Mouse (Mus musculus) midbrain, embryonic 12.5 days (tissue): ENCODE measurements at regions not wholly inside any gene's neighbourhood (a gene's known extent, or its start where the extent isn't known, plus 50 kb on each side); places are given as distances from the start of the nearest gene placed in this dataset.

Experiments
- ATAC-seq: fragments of 200-750 bp; cut with Nextera tagmentation; 2 replicates; pipeline ENCODE4 v1.8.0; 2017; ENCODE audit warnings: low read depth, moderate TSS enrichment, moderate library complexity; ENCODE audit not compliant: low FRiP score
- H3K27ac ChIP-seq: fragments of 300-500 bp; sonication (generic); replicated peaks from 2 replicates; pipeline ENCODE4 v1.5.1; 2016; ENCODE audit warnings: mild to moderate bottlenecking
- H3K27me3 ChIP-seq: fragments of 300-500 bp; sonication (generic); 2 replicates; pipeline ENCODE4 v1.6.1; 2016; ENCODE audit warnings: mild to moderate bottlenecking
- H3K36me3 ChIP-seq: fragments of 300-500 bp; sonication (generic); 2 replicates; pipeline ENCODE4 v1.6.1; 2016
- H3K4me1 ChIP-seq: fragments of 300-500 bp; sonication (generic); 2 replicates; pipeline ENCODE4 v1.6.1; 2016
- H3K4me2 ChIP-seq: fragments of 300-500 bp; sonication (generic); replicated peaks from 2 replicates; pipeline ENCODE4 v1.6.1; 2016; ENCODE audit warnings: mild to moderate bottlenecking, moderate library complexity
- H3K4me3 ChIP-seq: fragments of 300-500 bp; sonication (generic); 2 replicates; pipeline ENCODE4 v1.5.1; 2016; ENCODE audit warnings: mild to moderate bottlenecking
- H3K9ac ChIP-seq: fragments of 300-500 bp; sonication (generic); replicated peaks from 2 replicates; pipeline ENCODE4 v1.6.1; 2016; ENCODE audit warnings: mild to moderate bottlenecking, moderate library complexity
- H3K9me3 ChIP-seq: fragments of 300-500 bp; sonication (generic); 2 replicates; pipeline ENCODE4 v1.6.1; 2016; ENCODE audit warnings: mild to moderate bottlenecking
- WGBS: fragments of 180-500 bp; shearing (Covaris S2); methylation state at CpG from one replicate; pipeline ENCODE4 v1.1.7; 2016; 5-methylcytosine and 5-hydroxymethylcytosine counted together

GRCm38 (mm10) chr6:143499259-143500043 lies 332.4 kb downstream of the Etnk1 start:
- Histone ChIP-seq H3K4me2 (no peak overlapping the region), H3K27ac (no peak overlapping the region), H3K4me1 (0 out of 2 replicates have a peak, but pooled peaks cover 3% of the 10 kb centered on the region), H3K36me3 (no peaks in the 10 kb centered on the region), H3K9ac (no peak overlapping the region), H3K4me3 (no peak overlapping the region), H3K27me3 (no peaks in the 10 kb centered on the region), H3K9me3 (no peaks in the 10 kb centered on the region)
- WGBS = 87% methylated on average over 19 of the region's 19 CpGs
- no peak for ATAC-seq

- Histone ChIP-seq H3K9me3 (no peaks in the 10 kb centered on the region), H3K4me3 (no peak overlapping the region), H3K4me1 (0 out of 2 replicates have a peak, but pooled peaks cover 3% of the 10 kb centered on the region), H3K4me2 (no peak overlapping the region), H3K36me3 (no peaks in the 10 kb centered on the region), H3K9ac (no peak overlapping the region), H3K27ac (no peak overlapping the region), H3K27me3 (no peaks in the 10 kb centered on the region)
- 72% methylated on average over 8 of the region's 8 CpGs for WGBS
- no peak for ATAC-seq
These were observed 335.8 kb downstream of the Etnk1 start for GRCm38 (mm10) chr6:143502803-143503202.

GRCm38 (mm10) chr6:143503953-143504352 lies 336.9 kb downstream of the Etnk1 start:
- Histone ChIP-seq H3K27me3 (no peaks in the 10 kb centered on the region), H3K4me2 (no peak overlapping the region), H3K4me3 (no peak overlapping the region), H3K9me3 (no peaks in the 10 kb centered on the region), H3K4me1 (0 out of 2 replicates have a peak, but pooled peaks cover 3% of the 10 kb centered on the region), H3K9ac (no peak overlapping the region), H3K36me3 (no peaks in the 10 kb centered on the region), H3K27ac (no peak overlapping the region)
- no peak for ATAC-seq
- WGBS = 91% methylated on average over 4 of the region's 4 CpGs

GRCm38 (mm10) chr6:143513459-143513858 lies 346.4 kb downstream of the Etnk1 start:
- no peaks in the 10 kb centered on the region for H3K4me1 ChIP-seq
- 0 out of 2 replicates have a peak, but pooled peaks cover 4% of the 10 kb centered on the region for H3K9me3 ChIP-seq
- 94% methylated on average over 5 of the region's 5 CpGs for whole genome bisulfite sequencing
- H3K4me2 ChIP-seq = no peak overlapping the region
- no peak overlapping the region for H3K4me3 ChIP-seq
- no peaks in the 10 kb centered on the region for H3K27me3 ChIP-seq
- no peak overlapping the region for H3K27ac ChIP-seq
- no peak overlapping the region for H3K9ac ChIP-seq
- H3K36me3 ChIP-seq = no peaks in the 10 kb centered on the region
- ATAC-seq = no peak

- Histone ChIP-seq H3K9ac (no peak overlapping the region), H3K36me3 (no peaks in the 10 kb centered on the region), H3K9me3 (0 out of 2 replicates have a peak, but pooled peaks cover 4% of the 10 kb centered on the region), H3K4me1 (no peaks in the 10 kb centered on the region), H3K4me2 (no peak overlapping the region), H3K4me3 (no peak overlapping the region), H3K27me3 (no peaks in the 10 kb centered on the region), H3K27ac (no peak overlapping the region)
- 93% methylated on average over 12 of the region's 12 CpGs for WGBS
- ATAC-seq = no peak
These were observed 348.1 kb downstream of the Etnk1 start for GRCm38 (mm10) chr6:143515137-143515536.

GRCm38 (mm10) chr6:143516746-143517145 lies 349.7 kb downstream of the Etnk1 start:
- no peak for ATAC-seq
- H3K9me3 ChIP-seq = 0 out of 2 replicates have a peak, but pooled peaks cover 4% of the 10 kb centered on the region
- H3K9ac ChIP-seq = no peak overlapping the region
- H3K4me1 ChIP-seq = no peaks in the 10 kb centered on the region
- no peak overlapping the region for H3K4me3 ChIP-seq
- no peaks in the 10 kb centered on the region for H3K27me3 ChIP-seq
- no peak overlapping the region for H3K4me2 ChIP-seq
- no peak overlapping the region for H3K27ac ChIP-seq
- WGBS = 88% methylated on average over 1 of the region's 1 CpGs
- no peaks in the 10 kb centered on the region for H3K36me3 ChIP-seq

GRCm38 (mm10) chr6:143518476-143518875 lies 351.5 kb downstream of the Etnk1 start:
- Histone ChIP-seq H3K9ac (no peak overlapping the region), H3K27ac (no peak overlapping the region), H3K9me3 (no peaks in the 10 kb centered on the region), H3K4me3 (no peak overlapping the region), H3K4me2 (no peak overlapping the region), H3K4me1 (no peaks in the 10 kb centered on the region), H3K27me3 (no peaks in the 10 kb centered on the region), H3K36me3 (no peaks in the 10 kb centered on the region)
- WGBS = 90% methylated on average over 8 of the region's 8 CpGs
- no peak for ATAC-seq

GRCm38 (mm10) chr6:143519668-143520067 lies 352.6 kb downstream of the Etnk1 start:
- Histone ChIP-seq H3K9ac (no peak overlapping the region), H3K27ac (no peak overlapping the region), H3K27me3 (no peaks in the 10 kb centered on the region), H3K9me3 (no peaks in the 10 kb centered on the region), H3K4me3 (no peak overlapping the region), H3K4me2 (no peak overlapping the region), H3K4me1 (no peaks in the 10 kb centered on the region), H3K36me3 (no peaks in the 10 kb centered on the region)
- 89% methylated on average over 5 of the region's 5 CpGs for WGBS
- ATAC-seq = no peak

- no peaks in the 10 kb centered on the region for H3K27me3 ChIP-seq
- WGBS = 89% methylated on average over 4 of the region's 4 CpGs
- H3K27ac ChIP-seq = no peak overlapping the region
- no peak overlapping the region for H3K4me3 ChIP-seq
- no peak for ATAC-seq
- no peaks in the 10 kb centered on the region for H3K4me1 ChIP-seq
- 0 out of 2 replicates have a peak, but pooled peaks cover 2% of the 10 kb centered on the region for H3K9me3 ChIP-seq
- no peak overlapping the region for H3K4me2 ChIP-seq
- no peak overlapping the region for H3K9ac ChIP-seq
- H3K36me3 ChIP-seq = no peaks in the 10 kb centered on the region
These were observed 358.1 kb downstream of the Etnk1 start for GRCm38 (mm10) chr6:143525092-143525491.

- no peak overlapping the region for H3K4me2 ChIP-seq
- H3K9ac ChIP-seq = no peak overlapping the region
- 0 out of 2 replicates have a peak, but pooled peaks cover 2% of the 10 kb centered on the region for H3K9me3 ChIP-seq
- no peak for ATAC-seq
- no peak overlapping the region for H3K27ac ChIP-seq
- H3K4me1 ChIP-seq = peaks cover 10% of the 10 kb centered on the region; the same call in 1 of the 2 replicates
- H3K4me3 ChIP-seq = no peak overlapping the region
- 93% methylated on average over 7 of the region's 7 CpGs for WGBS
- no peaks in the 10 kb centered on the region for H3K27me3 ChIP-seq
- H3K36me3 ChIP-seq = no peaks in the 10 kb centered on the region
These were observed 361.9 kb downstream of the Etnk1 start for GRCm38 (mm10) chr6:143528898-143529297.

GRCm38 (mm10) chr6:143530372-143531224 lies 363.6 kb downstream of the Etnk1 start:
- Histone ChIP-seq H3K36me3 (no peaks in the 10 kb centered on the region), H3K4me2 (no peak overlapping the region), H3K9ac (no peak overlapping the region), H3K9me3 (0 out of 2 replicates have a peak, but pooled peaks cover 2% of the 10 kb centered on the region), H3K4me1 (peaks cover 10% of the 10 kb centered on the region; the same call in 1 of the 2 replicates), H3K4me3 (no peak overlapping the region), H3K27ac (no peak overlapping the region), H3K27me3 (no peaks in the 10 kb centered on the region)
- ATAC-seq = no peak
- WGBS = 68% methylated on average over 13 of the region's 13 CpGs

- Histone ChIP-seq H3K36me3 (no peaks in the 10 kb centered on the region), H3K4me1 (peaks cover 10% of the 10 kb centered on the region; the same call in 1 of the 2 replicates), H3K27me3 (no peaks in the 10 kb centered on the region), H3K4me2 (no peak overlapping the region), H3K9ac (no peak overlapping the region), H3K4me3 (no peak overlapping the region), H3K27ac (no peak overlapping the region), H3K9me3 (0 out of 2 replicates have a peak, but pooled peaks cover 2% of the 10 kb centered on the region)
- no peak for ATAC-seq
- 26% methylated on average over 6 of the region's 6 CpGs for WGBS
These were observed 364.5 kb downstream of the Etnk1 start for GRCm38 (mm10) chr6:143531477-143531876.
